Mouse (Mus musculus) skeletal muscle tissue, adult 2 months (tissue): Measurements from ENCODE around the gene Epha6.

Source experiments
- DNase-seq: peaks from one replicate; pipeline ENCODE4 v3.0.0-alpha.2; 2012; ENCODE audit warnings: low read depth, low spot score

Epha6 gene

GRCm38 (mm10) chr16:60605061-60605831 lies at the start of gene Epha6:
TSS of gene Epha6 (minus strand) at chr16:60605531.
- DNase-seq: no peak

- DNase-seq: no peak
Measured at GRCm38 (mm10) chr16:60651716-60652115, 46.4 kb upstream of the Epha6 start.

- no peak for DNase-seq
Measured at GRCm38 (mm10) chr16:60628091-60628490, 22.8 kb upstream of the Epha6 start.

GRCm38 (mm10) chr16:60605832-60606583 lies 677 bp upstream of the Epha6 start:
- DNase-seq: no peak

- no peak for DNase-seq
Measured at GRCm38 (mm10) chr16:60604613-60605012, 718 bp downstream of the Epha6 start.

GRCm38 (mm10) chr16:60585322-60585721 lies 20.0 kb downstream of the Epha6 start:
- no peak for DNase-seq

GRCm38 (mm10) chr16:60584695-60585094 lies 20.6 kb downstream of the Epha6 start:
- no peak for DNase-seq

GRCm38 (mm10) chr16:60570546-60570945 lies 34.8 kb downstream of the Epha6 start:
- no peak for DNase-seq

GRCm38 (mm10) chr16:60544385-60544784 lies 60.9 kb downstream of the Epha6 start:
- DNase-seq: no peak

GRCm38 (mm10) chr16:60538233-60538632 lies 67.1 kb downstream of the Epha6 start:
- DNase-seq: no peak

- no peak for DNase-seq
Measured at GRCm38 (mm10) chr16:60509707-60510106, 95.6 kb downstream of the Epha6 start.

- no peak for DNase-seq
Measured at GRCm38 (mm10) chr16:60499567-60499966, 105.8 kb downstream of the Epha6 start.

- DNase-seq: no peak
Measured at GRCm38 (mm10) chr16:60475776-60476175, 129.6 kb downstream of the Epha6 start.

- no peak for DNase-seq
Measured at GRCm38 (mm10) chr16:60468200-60468785, 137.0 kb downstream of the Epha6 start.

- no peak for DNase-seq
Measured at GRCm38 (mm10) chr16:60435283-60435682, 170.0 kb downstream of the Epha6 start.

- DNase-seq: no peak
Measured at GRCm38 (mm10) chr16:60434241-60434640, 171.1 kb downstream of the Epha6 start.

GRCm38 (mm10) chr16:60395306-60395705 lies 210.0 kb downstream of the Epha6 start:
- DNase-seq: no peak

- no peak for DNase-seq
Measured at GRCm38 (mm10) chr16:60392961-60393360, 212.4 kb downstream of the Epha6 start.

- DNase-seq: no peak
Measured at GRCm38 (mm10) chr16:60375147-60375546, 230.2 kb downstream of the Epha6 start.

- no peak for DNase-seq
Measured at GRCm38 (mm10) chr16:60283963-60284362, 321.4 kb downstream of the Epha6 start.

GRCm38 (mm10) chr16:60274109-60274508 lies 331.2 kb downstream of the Epha6 start:
- no peak for DNase-seq
